Mouse (Mus musculus) midbrain, embryonic 10.5 days (tissue): ENCODE results near the gene I0C0044D17Rik. TPM values are rescaled to one million over a fixed set of nuclear protein-coding genes. Genes with fewer than 3 reads are reported as not detected.
"Not testable (repeated sequence)": the region's sequence is repeated elsewhere in the genome, so short reads cannot be mapped to it uniquely, and the experiment has no call there.

Source experiments
- DNase-seq: peaks from one replicate; pipeline ENCODE4 v3.0.0-alpha.2; 2017; ENCODE audit warnings: low spot score
- H3K27ac ChIP-seq: fragments of 300-500 bp; sonication (generic); replicated peaks from 2 replicates; pipeline ENCODE4 v1.5.1; 2016; ENCODE audit warnings: mild to moderate bottlenecking
- H3K27me3 ChIP-seq: fragments of 300-500 bp; sonication (generic); 2 replicates; pipeline ENCODE4 v1.6.1; 2016; ENCODE audit warnings: low read depth, mild to moderate bottlenecking; ENCODE audit not compliant: poor library complexity, severe bottlenecking
- H3K36me3 ChIP-seq: fragments of 300-500 bp; sonication (generic); 2 replicates; pipeline ENCODE4 v1.6.1; 2016; ENCODE audit warnings: mild to moderate bottlenecking, moderate library complexity
- H3K4me1 ChIP-seq: fragments of 300-500 bp; sonication (generic); 2 replicates; pipeline ENCODE4 v1.6.1; 2016
- H3K4me3 ChIP-seq: fragments of 300-500 bp; sonication (generic); 2 replicates; pipeline ENCODE4 v1.5.1; 2016; ENCODE audit warnings: mild to moderate bottlenecking, moderate library complexity
- H3K9me3 ChIP-seq: fragments of 300-500 bp; sonication (generic); replicated peaks from 2 replicates; pipeline ENCODE4 v1.6.1; 2016; ENCODE audit warnings: mild to moderate bottlenecking
- WGBS: fragments of 180-500 bp; shearing (Covaris S2); methylation state at CpG from one replicate; pipeline ENCODE4 v1.1.7; 2016; 5-methylcytosine and 5-hydroxymethylcytosine counted together
- polyA plus RNA-seq: library from polyadenylated mRNA; unstranded; fragments of >200 nt; fragmentation: Nextera tagmentation; extraction: Ambion mirVana; gene quantifications from 2 replicates; pipeline ENCODE4 v1.2.1, GENCODE M21; 2016

Gene I0C0044D17Rik
- polyA plus RNA-seq = not detected in 2 replicates

GRCm38 (mm10) chr4:98823740-98824139 is at the start of gene I0C0044D17Rik:
I0C0044D17Rik (minus strand) TSS chr4:98823840.
- H3K27ac ChIP-seq, DNase-seq, H3K4me3 ChIP-seq, H3K4me1 ChIP-seq, H3K36me3 ChIP-seq, H3K9me3 ChIP-seq: not testable (repeated sequence)
- 93% methylated on average over 1 of the region's 1 CpGs for WGBS
- peaks cover 21% of the 10 kb centered on the region for H3K27me3 ChIP-seq

GRCm38 (mm10) chr4:98865386-98866237 is 42.0 kb upstream of the I0C0044D17Rik start:
- no peaks in the 10 kb centered on the region for H3K4me1 ChIP-seq
- H3K27me3 ChIP-seq = no peaks in the 10 kb centered on the region
- H3K27ac ChIP-seq = no peak overlapping the region
- no peak for DNase-seq
- peaks cover 8% of the 10 kb centered on the region; the same call in 1 of the 2 replicates for H3K9me3 ChIP-seq
- no peaks in the 10 kb centered on the region for H3K36me3 ChIP-seq
- WGBS = 87% methylated on average over 14 of the region's 14 CpGs
- H3K4me3 ChIP-seq = no peak overlapping the region

GRCm38 (mm10) chr4:98864546-98864945 is 40.9 kb upstream of the I0C0044D17Rik start:
- H3K36me3 ChIP-seq = no peaks in the 10 kb centered on the region
- no peak overlapping the region for H3K4me3 ChIP-seq
- H3K27me3 ChIP-seq = no peaks in the 10 kb centered on the region
- H3K4me1 ChIP-seq = no peaks in the 10 kb centered on the region
- no peak for DNase-seq
- WGBS = 86% methylated on average over 3 of the region's 3 CpGs
- H3K9me3 ChIP-seq = peaks cover 8% of the 10 kb centered on the region; the same call in 1 of the 2 replicates
- H3K27ac ChIP-seq = no peak overlapping the region

GRCm38 (mm10) chr4:98864094-98864493 is 40.5 kb upstream of the I0C0044D17Rik start:
- Histone ChIP-seq H3K9me3 (peaks cover 8% of the 10 kb centered on the region; the same call in 1 of the 2 replicates), H3K36me3 (no peaks in the 10 kb centered on the region), H3K4me1 (no peaks in the 10 kb centered on the region), H3K4me3 (no peak overlapping the region), H3K27ac (no peak overlapping the region), H3K27me3 (no peaks in the 10 kb centered on the region)
- WGBS = 71% methylated on average over 1 of the region's 2 CpGs
- no peak for DNase-seq

GRCm38 (mm10) chr4:98863451-98863850 is 39.8 kb upstream of the I0C0044D17Rik start:
- Histone ChIP-seq H3K4me1 (no peaks in the 10 kb centered on the region), H3K9me3 (peaks cover 8% of the 10 kb centered on the region; the same call in 1 of the 2 replicates), H3K27me3 (no peaks in the 10 kb centered on the region), H3K27ac (no peak overlapping the region), H3K36me3 (no peaks in the 10 kb centered on the region), H3K4me3 (no peak overlapping the region)
- no peak for DNase-seq
- WGBS = 94% methylated on average over 2 of the region's 2 CpGs

- 82% methylated on average over 4 of the region's 4 CpGs for whole genome bisulfite sequencing
- Histone ChIP-seq H3K36me3 (no peaks in the 10 kb centered on the region), H3K27me3 (no peaks in the 10 kb centered on the region), H3K27ac (no peak overlapping the region), H3K9me3 (no peaks in the 10 kb centered on the region; the same call in 1 of the 2 replicates), H3K4me1 (no peaks in the 10 kb centered on the region), H3K4me3 (no peak overlapping the region)
- no peak for DNase-seq
Observed at GRCm38 (mm10) chr4:98858151-98858855, 34.7 kb upstream of the I0C0044D17Rik start.

GRCm38 (mm10) chr4:98857037-98857648 is 33.5 kb upstream of the I0C0044D17Rik start:
- no peak overlapping the region for H3K4me3 ChIP-seq
- H3K36me3 ChIP-seq = no peaks in the 10 kb centered on the region
- H3K4me1 ChIP-seq = no peaks in the 10 kb centered on the region
- DNase-seq = no peak
- no peaks in the 10 kb centered on the region for H3K27me3 ChIP-seq
- H3K27ac ChIP-seq = no peak overlapping the region
- no peaks in the 10 kb centered on the region; the same call in 1 of the 2 replicates for H3K9me3 ChIP-seq
- 90% methylated on average over 11 of the region's 11 CpGs for WGBS

- no peaks in the 10 kb centered on the region for H3K9me3 ChIP-seq
- DNase-seq = no peak
- whole genome bisulfite sequencing = 91% methylated on average over 4 of the region's 4 CpGs
- no peak overlapping the region for H3K4me3 ChIP-seq
- no peaks in the 10 kb centered on the region for H3K36me3 ChIP-seq
- no peaks in the 10 kb centered on the region for H3K4me1 ChIP-seq
- H3K27me3 ChIP-seq = no peaks in the 10 kb centered on the region
- no peak overlapping the region for H3K27ac ChIP-seq
Observed at GRCm38 (mm10) chr4:98853926-98854325, 30.3 kb upstream of the I0C0044D17Rik start.

- H3K4me1 ChIP-seq, DNase-seq, H3K4me3 ChIP-seq, H3K9me3 ChIP-seq, H3K27me3 ChIP-seq, H3K27ac ChIP-seq, H3K36me3 ChIP-seq: not testable (repeated sequence)
- 66% methylated on average over 1 of the region's 1 CpGs for WGBS
Observed at GRCm38 (mm10) chr4:98850485-98850884, 26.8 kb upstream of the I0C0044D17Rik start.

- DNase-seq = no peak
Observed at GRCm38 (mm10) chr4:98847120-98847885, 23.7 kb upstream of the I0C0044D17Rik start.

GRCm38 (mm10) chr4:98846396-98846795 is 22.8 kb upstream of the I0C0044D17Rik start:
- no peak for DNase-seq
- Histone ChIP-seq H3K27me3 (peaks cover 36% of the 10 kb centered on the region), H3K4me3 (no peak overlapping the region), H3K27ac (no peak overlapping the region), H3K9me3 (no peaks in the 10 kb centered on the region), H3K36me3 (no peaks in the 10 kb centered on the region), H3K4me1 (peaks cover 3% of the 10 kb centered on the region; the same call in 1 of the 2 replicates)
- WGBS = 61% methylated on average over 3 of the region's 3 CpGs

More at GRCm38 (mm10) chr4:98847120-98847885, 23.7 kb upstream of the I0C0044D17Rik start:
- Histone ChIP-seq H3K4me3 (no peak overlapping the region), H3K9me3 (no peaks in the 10 kb centered on the region), H3K27me3 (peaks cover 34% of the 10 kb centered on the region), H3K4me1 (peaks cover 3% of the 10 kb centered on the region; the same call in 1 of the 2 replicates), H3K27ac (no peak overlapping the region), H3K36me3 (no peaks in the 10 kb centered on the region)
- WGBS = 71% methylated on average over 6 of the region's 6 CpGs

GRCm38 (mm10) chr4:98845687-98846125 is 22.1 kb upstream of the I0C0044D17Rik start:
- no peaks in the 10 kb centered on the region for H3K9me3 ChIP-seq
- 79% methylated on average over 8 of the region's 8 CpGs for WGBS

More at GRCm38 (mm10) chr4:98845687-98846125, 22.1 kb upstream of the I0C0044D17Rik start:
- no peak for DNase-seq
- H3K4me3 ChIP-seq = no peak overlapping the region
- peaks cover 36% of the 10 kb centered on the region for H3K27me3 ChIP-seq
- peaks cover 8% of the 10 kb centered on the region for H3K4me1 ChIP-seq
- H3K27ac ChIP-seq = no peak overlapping the region
- H3K36me3 ChIP-seq = no peaks in the 10 kb centered on the region
